Mouse (Mus musculus): Measurements from ENCODE around the gene Tmem236. TPM values are rescaled to one million over a fixed set of nuclear protein-coding genes. Genes with fewer than 3 reads are reported as not detected.

Tmem236 gene
- polyA plus RNA-seq, 1 experiment: not detected

DNA sequence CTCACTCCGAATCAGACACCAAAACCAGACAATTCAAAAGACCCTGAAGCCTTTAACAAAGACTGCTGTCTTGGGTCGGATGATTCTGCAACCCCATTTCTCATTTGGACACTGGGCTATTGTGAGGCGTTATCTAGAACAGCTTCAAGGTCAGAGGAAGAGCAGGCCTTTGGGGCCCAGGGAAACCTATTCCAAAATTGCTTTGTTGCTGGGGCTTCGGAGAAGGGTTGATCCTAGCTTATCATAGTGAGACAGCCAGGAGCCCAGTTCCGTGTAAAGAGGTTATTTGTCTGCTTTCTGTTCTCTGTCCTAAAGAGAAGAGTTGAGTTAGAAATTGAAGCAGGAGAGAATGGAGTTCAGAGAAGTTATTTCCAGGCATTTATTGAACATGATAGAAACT is 64.8 kb downstream of the Tmem236 start:
- Histone ChIP-seq H3K9ac (ENCODE audit: low read depth, poor library complexity, severe bottlenecking) (no peak overlapping the region), H3K4me1 (ENCODE audit: control insufficient read depth, insufficient read depth, low read length) (no peaks in the 10 kb centered on the region), H3K36me3 (ENCODE audit: control insufficient read depth, insufficient read depth, low read length, poor library complexity, severe bottlenecking) (no peaks in the 10 kb centered on the region), H3K9me3 (replicated peaks; ENCODE audit: control insufficient read depth, insufficient read depth, low read length, poor library complexity, severe bottlenecking) (no peaks in the 10 kb centered on the region), H3K27me3 (ENCODE audit: control insufficient read depth, insufficient read depth, low read length, poor library complexity, severe bottlenecking) (no peaks in the 10 kb centered on the region), H3K4me3 (ENCODE audit: low read depth, low read length) (no peak overlapping the region), H3K27ac (ENCODE audit: insufficient read depth, low read length) (no peak overlapping the region)
- no peak for TF ChIP-seq POLR2A (IDR thresholded peaks at IDR 0.05; ENCODE audit: insufficient read depth, low read length)
- TF ChIP-seq CTCF (IDR thresholded peaks at IDR 0.05; ENCODE audit: low read depth, low read length): no peak
- no peak for TF ChIP-seq EP300 (IDR thresholded peaks at IDR 0.05; ENCODE audit: insufficient read depth, low read depth, low read length)

GRCm38 (mm10) chr2:14244157-14244556 is 69.8 kb downstream of the Tmem236 start:
- Histone ChIP-seq H3K27ac (ENCODE audit: insufficient read depth, low read length) (no peak overlapping the region), H3K4me3 (ENCODE audit: low read depth, low read length) (no peak overlapping the region)
- TF ChIP-seq POLR2A (IDR thresholded peaks at IDR 0.05; ENCODE audit: insufficient read depth, low read length) (no peak), CTCF (IDR thresholded peaks at IDR 0.05; ENCODE audit: low read depth, low read length) (no peak), EP300 (IDR thresholded peaks at IDR 0.05; ENCODE audit: insufficient read depth, low read depth, low read length) (no peak)

DNA sequence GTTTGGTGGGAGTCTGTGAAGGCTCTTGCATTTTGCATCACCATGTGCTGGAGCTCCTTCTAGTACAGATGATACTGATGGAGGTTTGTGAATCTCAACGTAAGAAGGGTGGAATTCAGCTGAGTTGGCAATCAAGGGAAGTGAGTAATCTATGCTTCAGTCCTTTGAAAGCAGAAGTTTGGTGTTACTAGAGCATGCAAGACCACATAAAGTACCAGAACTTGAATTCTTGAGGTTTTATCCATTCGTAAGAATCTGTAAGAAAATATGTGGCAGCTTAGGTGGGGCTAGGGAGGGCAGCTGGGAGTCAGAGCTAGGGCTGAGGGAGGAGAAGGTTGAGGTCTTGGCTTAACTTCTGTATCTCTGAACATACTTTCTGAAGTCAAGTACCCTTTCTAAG is 70.3 kb downstream of the Tmem236 start:
- Histone ChIP-seq H3K4me3 (ENCODE audit: low read depth, low read length) (no peak overlapping the region), H3K36me3 (ENCODE audit: control insufficient read depth, insufficient read depth, low read length, poor library complexity, severe bottlenecking) (no peaks in the 10 kb centered on the region), H3K9me3 (replicated peaks; ENCODE audit: control insufficient read depth, insufficient read depth, low read length, poor library complexity, severe bottlenecking) (no peaks in the 10 kb centered on the region), H3K27ac (ENCODE audit: insufficient read depth, low read length) (no peak overlapping the region), H3K4me1 (ENCODE audit: control insufficient read depth, insufficient read depth, low read length) (no peaks in the 10 kb centered on the region), H3K9ac (ENCODE audit: low read depth, poor library complexity, severe bottlenecking) (no peak overlapping the region), H3K27me3 (ENCODE audit: control insufficient read depth, insufficient read depth, low read length, poor library complexity, severe bottlenecking) (no peaks in the 10 kb centered on the region)
- no peak for TF ChIP-seq CTCF (IDR thresholded peaks at IDR 0.05; ENCODE audit: low read depth, low read length)
- no peak for TF ChIP-seq POLR2A (IDR thresholded peaks at IDR 0.05; ENCODE audit: insufficient read depth, low read length)
- no peak for TF ChIP-seq EP300 (IDR thresholded peaks at IDR 0.05; ENCODE audit: insufficient read depth, low read depth, low read length)

More at GRCm38 (mm10) chr2:14244157-14244556, 69.8 kb downstream of the Tmem236 start:
- Histone ChIP-seq H3K4me1 (ENCODE audit: control insufficient read depth, insufficient read depth, low read length) (no peaks in the 10 kb centered on the region), H3K36me3 (ENCODE audit: control insufficient read depth, insufficient read depth, low read length, poor library complexity, severe bottlenecking) (no peaks in the 10 kb centered on the region), H3K9me3 (replicated peaks; ENCODE audit: control insufficient read depth, insufficient read depth, low read length, poor library complexity, severe bottlenecking) (no peaks in the 10 kb centered on the region), H3K27me3 (ENCODE audit: control insufficient read depth, insufficient read depth, low read length, poor library complexity, severe bottlenecking) (no peaks in the 10 kb centered on the region), H3K9ac (ENCODE audit: low read depth, poor library complexity, severe bottlenecking) (no peak overlapping the region)

- Histone ChIP-seq H3K9me3 (replicated peaks; ENCODE audit: control insufficient read depth, insufficient read depth, low read length, poor library complexity, severe bottlenecking) (no peaks in the 10 kb centered on the region), H3K36me3 (ENCODE audit: control insufficient read depth, insufficient read depth, low read length, poor library complexity, severe bottlenecking) (no peaks in the 10 kb centered on the region), H3K4me1 (ENCODE audit: control insufficient read depth, insufficient read depth, low read length) (no peaks in the 10 kb centered on the region), H3K4me3 (ENCODE audit: low read depth, low read length) (no peak overlapping the region), H3K27me3 (ENCODE audit: control insufficient read depth, insufficient read depth, low read length, poor library complexity, severe bottlenecking) (no peaks in the 10 kb centered on the region), H3K27ac (ENCODE audit: insufficient read depth, low read length) (no peak overlapping the region), H3K9ac (ENCODE audit: low read depth, poor library complexity, severe bottlenecking) (no peak overlapping the region)
- TF ChIP-seq CTCF (IDR thresholded peaks at IDR 0.05; ENCODE audit: low read depth, low read length) (no peak), EP300 (IDR thresholded peaks at IDR 0.05; ENCODE audit: insufficient read depth, low read depth, low read length) (no peak), POLR2A (IDR thresholded peaks at IDR 0.05; ENCODE audit: insufficient read depth, low read length) (no peak)
These were observed 75.7 kb downstream of the Tmem236 start for GRCm38 (mm10) chr2:14249839-14250564.

DNA sequence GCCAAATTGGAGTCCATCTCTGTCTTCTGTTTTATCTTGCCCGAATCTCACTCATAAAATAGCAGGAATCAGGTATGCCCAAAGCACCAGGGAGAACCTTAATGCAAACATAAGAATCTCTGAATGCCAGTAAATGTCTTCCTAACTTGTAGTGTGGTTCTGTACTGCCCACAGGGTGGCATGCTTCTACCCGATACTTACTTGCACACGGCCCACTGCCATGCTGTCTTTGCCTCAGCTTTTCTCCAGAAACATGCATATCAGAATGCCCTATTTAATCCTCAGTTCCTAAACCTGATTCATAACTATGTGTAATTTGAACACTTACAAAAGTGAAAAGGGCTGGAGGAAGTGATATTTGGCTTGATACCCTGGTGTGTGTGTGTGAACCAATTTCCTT is 77.6 kb downstream of the Tmem236 start:
- Histone ChIP-seq H3K4me1 (ENCODE audit: control insufficient read depth, insufficient read depth, low read length) (no peaks in the 10 kb centered on the region), H3K4me3 (ENCODE audit: low read depth, low read length) (no peak overlapping the region), H3K27me3 (ENCODE audit: control insufficient read depth, insufficient read depth, low read length, poor library complexity, severe bottlenecking) (no peaks in the 10 kb centered on the region), H3K9me3 (replicated peaks; ENCODE audit: control insufficient read depth, insufficient read depth, low read length, poor library complexity, severe bottlenecking) (no peaks in the 10 kb centered on the region), H3K9ac (ENCODE audit: low read depth, poor library complexity, severe bottlenecking) (no peak overlapping the region), H3K36me3 (ENCODE audit: control insufficient read depth, insufficient read depth, low read length, poor library complexity, severe bottlenecking) (no peaks in the 10 kb centered on the region), H3K27ac (ENCODE audit: insufficient read depth, low read length) (no peak overlapping the region)
- no peak for TF ChIP-seq CTCF (IDR thresholded peaks at IDR 0.05; ENCODE audit: low read depth, low read length)
- no peak for TF ChIP-seq POLR2A (IDR thresholded peaks at IDR 0.05; ENCODE audit: insufficient read depth, low read length)
- no peak for TF ChIP-seq EP300 (IDR thresholded peaks at IDR 0.05; ENCODE audit: insufficient read depth, low read depth, low read length)

DNA sequence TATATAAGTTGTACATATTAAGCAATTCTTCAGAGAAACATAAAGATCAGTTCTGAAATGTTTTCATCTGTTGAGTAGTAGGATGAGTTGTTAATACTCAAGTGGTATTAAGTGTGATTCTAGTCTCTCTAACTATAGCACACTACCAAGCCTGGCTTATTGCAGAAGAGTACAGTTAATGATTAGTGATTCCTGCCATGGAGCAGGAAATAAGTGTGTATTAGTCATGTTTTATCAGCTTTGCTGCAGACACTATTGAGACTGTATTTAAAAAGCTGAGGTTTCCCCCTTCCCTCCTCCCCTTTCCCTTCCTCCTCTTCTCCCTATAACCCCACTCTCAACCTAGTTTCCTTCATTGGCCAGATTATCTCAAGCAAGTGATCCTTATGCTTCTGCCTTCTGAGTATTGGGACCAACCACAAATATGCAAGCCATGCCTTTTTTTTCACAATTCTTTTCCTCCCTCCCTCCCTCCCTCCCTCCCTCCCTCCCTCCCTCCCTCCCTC is 84.1 kb downstream of the Tmem236 start:
- H3K4me3 ChIP-seq (ENCODE audit: low read depth, low read length): no peak overlapping the region

More for the DNA sequence above, 84.1 kb downstream of the Tmem236 start:
- H3K9ac ChIP-seq (ENCODE audit: low read depth, poor library complexity, severe bottlenecking): no peak overlapping the region
- no peak overlapping the region for H3K27ac ChIP-seq (ENCODE audit: insufficient read depth, low read length)
- no peaks in the 10 kb centered on the region for H3K27me3 ChIP-seq (ENCODE audit: control insufficient read depth, insufficient read depth, low read length, poor library complexity, severe bottlenecking)
- TF ChIP-seq EP300 (IDR thresholded peaks at IDR 0.05; ENCODE audit: insufficient read depth, low read depth, low read length) (no peak), CTCF (IDR thresholded peaks at IDR 0.05; ENCODE audit: low read depth, low read length) (no peak), POLR2A (IDR thresholded peaks at IDR 0.05; ENCODE audit: insufficient read depth, low read length) (no peak)
- no peaks in the 10 kb centered on the region for H3K4me1 ChIP-seq (ENCODE audit: control insufficient read depth, insufficient read depth, low read length)
- H3K36me3 ChIP-seq (ENCODE audit: control insufficient read depth, insufficient read depth, low read length, poor library complexity, severe bottlenecking): no peaks in the 10 kb centered on the region
- H3K9me3 ChIP-seq (replicated peaks; ENCODE audit: control insufficient read depth, insufficient read depth, low read length, poor library complexity, severe bottlenecking): no peaks in the 10 kb centered on the region

Data from ES-Bruce4 (cell line).